In the genomic region with DNA sequence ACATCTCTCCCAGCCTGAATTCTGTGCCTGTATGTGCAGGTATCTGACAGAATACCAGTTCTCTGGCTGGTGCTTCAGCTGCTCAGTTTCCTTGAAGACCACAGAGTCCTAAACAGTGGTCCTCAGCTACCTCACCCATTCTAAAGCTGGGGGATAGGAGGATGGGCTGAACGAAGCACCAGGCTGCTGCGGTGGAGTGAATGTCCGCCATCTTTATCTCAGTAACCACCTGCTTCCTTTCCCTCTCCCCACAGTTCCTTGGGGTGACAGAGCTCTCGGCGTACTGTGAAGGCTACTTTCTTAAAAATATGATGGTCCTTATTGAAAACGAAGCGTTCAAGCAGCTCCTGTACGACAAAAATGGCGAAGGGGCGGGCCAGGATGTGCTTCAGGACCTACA, we compare ENCODE assay signal across 22 mouse cellular contexts.
DNase-seq lines count a peak whose midpoint lies in the region; ATAC-seq lines count a peak whose summit lies in the region.
"Had no signal": no experiment of that assay in that cellular context is flagged by ENCODE, and none has a peak within 500 bp of the region (broad histone marks: within the 10 kb centered on the region; RNA-seq: fewer than 3 reads in every experiment).

No protein-coding gene starts in this region.

- H3K36me3 ChIP-seq in megakaryocyte, embryonic 14.5 days (replicated peaks; ENCODE audit: low read length): no peaks in the 10 kb centered on the region
- H3K36me3 ChIP-seq: embryonic facial prominence, embryonic 15.5 days; forebrain, embryonic 10.5 days; forebrain, embryonic 12.5 days had no signal

- no peak for DNase-seq in frontal cortex, postnatal 25 days (ENCODE audit: low spot score in 2 of 2)
- DNase-seq in adrenal gland, adult 18-20 months (ENCODE audit: low spot score in 2 of 2): no peak
- DNase-seq: adrenal gland, adult 8-10 months; adrenal gland, postnatal 14 days; adrenal gland, postnatal 36 days; B cell, adult 2 months; cerebellum, adult 11-12 months; cerebellum, adult 2 months; cerebellum, adult 9-10 months; cerebellum, postnatal 10 days; cerebellum, postnatal 25 days; embryo, embryonic 11 days had no signal

- H3K4me3 ChIP-seq in megakaryocyte, embryonic 14.5 days (replicated peaks): peak overlapping the region; percentile 40
- H3K4me3 ChIP-seq: embryonic facial prominence, embryonic 13.5 days; embryonic facial prominence, embryonic 15.5 days; erythroblast, embryonic 14.5 days; forebrain, embryonic 10.5 days; forebrain, embryonic 12.5 days had no signal

- H3K9me3 ChIP-seq in megakaryocyte, embryonic 14.5 days: peaks cover 19% of the 10 kb centered on the region
- H3K9me3 ChIP-seq: embryonic facial prominence, embryonic 13.5 days; embryonic facial prominence, embryonic 15.5 days; forebrain, embryonic 10.5 days; forebrain, embryonic 12.5 days had no signal

- H3K27me3 ChIP-seq in megakaryocyte, embryonic 14.5 days (replicated peaks): no peaks in the 10 kb centered on the region
- H3K27me3 ChIP-seq: embryonic facial prominence, embryonic 13.5 days; embryonic facial prominence, embryonic 15.5 days; forebrain, embryonic 12.5 days had no signal

- no peak for ATAC-seq in megakaryocyte, adult 5-6 weeks (ENCODE audit: poor library complexity, severe bottlenecking)
- peak; percentile 63 for ATAC-seq in megakaryocyte progenitor cell, adult 5-6 weeks (replicated peaks; ENCODE audit: poor library complexity)
- ATAC-seq: forebrain, embryonic 14.5 days; forebrain, embryonic 16.5 days had no signal

- H3K4me1 ChIP-seq in megakaryocyte, embryonic 14.5 days: peaks cover 24% of the 10 kb centered on the region
- H3K4me1 ChIP-seq: embryonic facial prominence, embryonic 15.5 days; forebrain, embryonic 10.5 days had no signal
